Mouse (Mus musculus) myocyte (in vitro differentiated cells): ENCODE results near the gene Fars2.

Experiments
- POLR2A ChIP-seq: IDR thresholded peaks from one replicate; pipeline ENCODE4 v1.6.1; 2011; ENCODE audit warnings: low read depth, mild to moderate bottlenecking, control low read depth, moderate library complexity; ENCODE audit not compliant: insufficient read length
- POLR2AphosphoS2 ChIP-seq: IDR thresholded peaks from one replicate; pipeline ENCODE4 v1.6.1; 2011; ENCODE audit warnings: low read depth, control low read depth; ENCODE audit not compliant: insufficient read length
- TCF12 ChIP-seq: IDR thresholded peaks from one replicate; pipeline ENCODE4 v1.6.1; 2011; ENCODE audit warnings: mild to moderate bottlenecking, control low read depth; ENCODE audit not compliant: poor library complexity, insufficient read depth, severe bottlenecking
- USF1 ChIP-seq: IDR thresholded peaks from one replicate; pipeline ENCODE4 v1.6.1; 2011; ENCODE audit warnings: low read depth, mild to moderate bottlenecking, control low read depth, moderate library complexity

- TF ChIP-seq TCF12: no peak
- TF ChIP-seq POLR2A: no peak
- no peak for TF ChIP-seq USF1
- TF ChIP-seq POLR2AphosphoS2: no peak
Measured at GRCm38 (mm10) chr13:36367712-36368491, 250.7 kb downstream of the Fars2 start.
